Mouse (Mus musculus) frontal cortex, adult (tissue): ENCODE data around the gene Srrt.
"Not testable (repeated sequence)": the region's sequence is repeated elsewhere in the genome, so short reads cannot be mapped to it uniquely, and the experiment has no call there.

Experiments
- ATAC-seq: cut with Nextera tagmentation; 2 replicates; pipeline ENCODE4 v1.9.2; 2017; ENCODE audit warnings: mild to moderate bottlenecking, moderate library complexity, mixed read lengths; ENCODE audit not compliant: low TSS enrichment

The Srrt gene

GRCm38 (mm10) chr5:137297126-137297525 is 10.3 kb downstream of the Srrt start:
- no peak for ATAC-seq

GRCm38 (mm10) chr5:137295712-137296111 is 11.8 kb downstream of the Srrt start:
- ATAC-seq = no peak

GRCm38 (mm10) chr5:137295296-137295695 is 12.2 kb downstream of the Srrt start:
- no peak for ATAC-seq

GRCm38 (mm10) chr5:137294744-137295093 is 12.8 kb downstream of the Srrt start:
- ATAC-seq = peak; percentile 20

- peak; percentile 89 for ATAC-seq
Observed at GRCm38 (mm10) chr5:137293839-137294743, 13.4 kb downstream of the Srrt start, which contains the start of gene Ufsp1. TSS of gene Ufsp1 (plus strand) at chr5:137294629.

GRCm38 (mm10) chr5:137293282-137293681 is 14.2 kb downstream of the Srrt start:
- ATAC-seq = peak; percentile 45

- ATAC-seq = no peak
Observed at GRCm38 (mm10) chr5:137291381-137291926, 16.0 kb downstream of the Srrt start.

GRCm38 (mm10) chr5:137290677-137291076 is 16.8 kb downstream of the Srrt start:
- ATAC-seq = no peak

GRCm38 (mm10) chr5:137289591-137290365 is 17.7 kb downstream of the Srrt start:
- no peak for ATAC-seq

- no peak; the same call in 1 of the 2 replicates for ATAC-seq
Observed at GRCm38 (mm10) chr5:137288999-137289470, 18.4 kb downstream of the Srrt start.

- ATAC-seq = no peak
Observed at GRCm38 (mm10) chr5:137287953-137288743, 19.3 kb downstream of the Srrt start.

GRCm38 (mm10) chr5:137287032-137287952 is 20.2 kb downstream of the Srrt start, which contains the start of gene Ache:
TSS of gene Ache (plus strand) at chr5:137287519.
- ATAC-seq = peak; percentile 35

GRCm38 (mm10) chr5:137286655-137287031 is 20.8 kb downstream of the Srrt start:
- ATAC-seq = peak; percentile 56

GRCm38 (mm10) chr5:137285986-137286385 is 21.5 kb downstream of the Srrt start:
- no peak for ATAC-seq

GRCm38 (mm10) chr5:137285045-137285444 is 22.4 kb downstream of the Srrt start:
- no peak for ATAC-seq

GRCm38 (mm10) chr5:137284411-137284810 is 23.1 kb downstream of the Srrt start:
- ATAC-seq = not testable (repeated sequence)

GRCm38 (mm10) chr5:137277360-137278342 is 29.8 kb downstream of the Srrt start:
- peak; percentile 83 for ATAC-seq

- ATAC-seq = no peak
Observed at GRCm38 (mm10) chr5:137268131-137268910, 39.2 kb downstream of the Srrt start.
